Mouse (Mus musculus) limb, embryonic 13.5 days (tissue): ENCODE results near the gene Syt2. TPM values are rescaled to one million over a fixed set of nuclear protein-coding genes. Genes with fewer than 3 reads are reported as not detected.
A peak's percentile ranks its signal among the peaks of the same experiment; 100 is the strongest.

Experiments
- ATAC-seq: fragments of 200-750 bp; cut with Nextera tagmentation; 2 replicates; pipeline ENCODE4 v1.8.0; 2017; ENCODE audit warnings: low read depth, moderate number of reproducible peaks, moderate TSS enrichment; ENCODE audit not compliant: low FRiP score
- H3K27ac ChIP-seq: fragments of 300-500 bp; sonication (generic); 2 replicates; pipeline ENCODE4 v1.5.1; 2015; ENCODE audit warnings: inconsistent platforms, mild to moderate bottlenecking, moderate library complexity
- H3K27me3 ChIP-seq: fragments of 300-500 bp; sonication (generic); 2 replicates; pipeline ENCODE4 v1.6.1; 2015; ENCODE audit warnings: mild to moderate bottlenecking, inconsistent platforms
- H3K36me3 ChIP-seq: fragments of 300-500 bp; sonication (generic); 2 replicates; pipeline ENCODE4 v1.6.1; 2015; ENCODE audit warnings: inconsistent platforms, mild to moderate bottlenecking, moderate library complexity
- H3K4me1 ChIP-seq: fragments of 300-500 bp; sonication (generic); 2 replicates; pipeline ENCODE4 v1.6.1; 2015; ENCODE audit warnings: inconsistent platforms
- H3K4me2 ChIP-seq: fragments of 300-500 bp; sonication (generic); replicated peaks from 2 replicates; pipeline ENCODE4 v1.6.1; 2015; ENCODE audit warnings: inconsistent platforms, mild to moderate bottlenecking, moderate library complexity
- H3K4me3 ChIP-seq: fragments of 300-500 bp; sonication (generic); 2 replicates; pipeline ENCODE4 v1.5.1; 2015; ENCODE audit warnings: moderate library complexity, mild to moderate bottlenecking, inconsistent platforms
- H3K9ac ChIP-seq: fragments of 300-500 bp; sonication (generic); 2 replicates; pipeline ENCODE4 v1.6.1; 2015; ENCODE audit warnings: mild to moderate bottlenecking, inconsistent platforms
- H3K9me3 ChIP-seq: fragments of 300-500 bp; sonication (generic); 2 replicates; pipeline ENCODE4 v1.6.1; 2016; ENCODE audit warnings: inconsistent platforms
- WGBS: fragments of 180-500 bp; shearing (Covaris S2); methylation state at CpG from one replicate; pipeline ENCODE4 v1.1.7; 2015; 5-methylcytosine and 5-hydroxymethylcytosine counted together
- polyA plus RNA-seq: library from polyadenylated mRNA; unstranded; fragments of >200 nt; fragmentation: Nextera tagmentation; extraction: Ambion mirVana; gene quantifications from 2 replicates; pipeline ENCODE4 v1.2.1, GENCODE M21; 2015

Syt2 gene
- polyA plus RNA-seq, 1 experiment from 2014 or later = 0.32 TPM

GRCm38 (mm10) chr1:134634296-134634695, 12.2 kb upstream of the Syt2 start:
- H3K9me3 ChIP-seq = no peaks in the 10 kb centered on the region
- H3K27ac ChIP-seq = no peak overlapping the region
- 75% methylated on average over 7 of the region's 7 CpGs for WGBS
- no peaks in the 10 kb centered on the region for H3K27me3 ChIP-seq
- no peak overlapping the region for H3K9ac ChIP-seq
- no peak overlapping the region for H3K4me2 ChIP-seq
- H3K36me3 ChIP-seq = peaks cover 56% of the 10 kb centered on the region
- no peak for ATAC-seq
- H3K4me3 ChIP-seq = no peak overlapping the region
- peaks cover 6% of the 10 kb centered on the region for H3K4me1 ChIP-seq

- Histone ChIP-seq H3K36me3 (peaks cover 37% of the 10 kb centered on the region), H3K27ac (no peak overlapping the region), H3K4me1 (peaks cover 6% of the 10 kb centered on the region), H3K4me3 (no peak overlapping the region), H3K9me3 (no peaks in the 10 kb centered on the region), H3K9ac (no peak overlapping the region), H3K27me3 (no peaks in the 10 kb centered on the region), H3K4me2 (no peak overlapping the region)
- 74% methylated on average over 3 of the region's 3 CpGs for WGBS
- no peak for ATAC-seq
Observed at GRCm38 (mm10) chr1:134636245-134636644, 10.2 kb upstream of the Syt2 start.

GRCm38 (mm10) chr1:134636684-134637083, 9.8 kb upstream of the Syt2 start:
- Histone ChIP-seq H3K4me2 (no peak overlapping the region), H3K4me3 (no peak overlapping the region), H3K9me3 (no peaks in the 10 kb centered on the region), H3K4me1 (peaks cover 6% of the 10 kb centered on the region), H3K27me3 (peaks cover 2% of the 10 kb centered on the region), H3K36me3 (peaks cover 33% of the 10 kb centered on the region), H3K27ac (no peak overlapping the region), H3K9ac (no peak overlapping the region)
- ATAC-seq = peak; percentile 22; the same call in 1 of the 2 replicates
- WGBS = 11% methylated on average over 3 of the region's 3 CpGs

GRCm38 (mm10) chr1:134638041-134638440, 8.4 kb upstream of the Syt2 start:
- Histone ChIP-seq H3K4me1 (peaks cover 6% of the 10 kb centered on the region), H3K36me3 (peaks cover 19% of the 10 kb centered on the region), H3K27ac (no peak overlapping the region), H3K27me3 (peaks cover 16% of the 10 kb centered on the region), H3K4me2 (no peak overlapping the region), H3K9me3 (0 out of 2 replicates have a peak, but pooled peaks cover under 1% of the 10 kb centered on the region), H3K4me3 (no peak overlapping the region), H3K9ac (no peak overlapping the region)
- WGBS = 33% methylated on average over 3 of the region's 3 CpGs
- no peak for ATAC-seq

- no peak for ATAC-seq
- Histone ChIP-seq H3K9me3 (0 out of 2 replicates have a peak, but pooled peaks cover 3% of the 10 kb centered on the region), H3K4me3 (no peak overlapping the region), H3K27me3 (peaks cover 20% of the 10 kb centered on the region), H3K4me2 (no peak overlapping the region), H3K9ac (no peak overlapping the region), H3K36me3 (peaks cover 14% of the 10 kb centered on the region), H3K4me1 (peaks cover 6% of the 10 kb centered on the region), H3K27ac (no peak overlapping the region)
- WGBS = 35% methylated on average over 7 of the region's 7 CpGs
Observed at GRCm38 (mm10) chr1:134638522-134638921, 8.0 kb upstream of the Syt2 start.

GRCm38 (mm10) chr1:134639460-134639859, 7.0 kb upstream of the Syt2 start:
- H3K4me2 ChIP-seq = no peak overlapping the region
- no peak for ATAC-seq
- 78% methylated on average over 6 of the region's 6 CpGs for WGBS
- 0 out of 2 replicates have a peak, but pooled peaks cover 3% of the 10 kb centered on the region for H3K9me3 ChIP-seq
- H3K27ac ChIP-seq = no peak overlapping the region
- H3K9ac ChIP-seq = no peak overlapping the region
- no peak overlapping the region for H3K4me3 ChIP-seq
- peaks cover 6% of the 10 kb centered on the region for H3K4me1 ChIP-seq
- H3K27me3 ChIP-seq = peaks cover 29% of the 10 kb centered on the region
- H3K36me3 ChIP-seq = peaks cover 5% of the 10 kb centered on the region

- Histone ChIP-seq H3K4me2 (no peak overlapping the region), H3K4me3 (no peak overlapping the region), H3K27me3 (peaks cover 49% of the 10 kb centered on the region), H3K4me1 (peaks cover 13% of the 10 kb centered on the region), H3K9me3 (0 out of 2 replicates have a peak, but pooled peaks cover 3% of the 10 kb centered on the region), H3K27ac (no peak overlapping the region), H3K9ac (no peak overlapping the region), H3K36me3 (no peaks in the 10 kb centered on the region)
- no peak for ATAC-seq
- 25% methylated on average over 3 of the region's 3 CpGs for WGBS
Observed at GRCm38 (mm10) chr1:134641507-134641906, 5.0 kb upstream of the Syt2 start.

GRCm38 (mm10) chr1:134643702-134644101, 2.8 kb upstream of the Syt2 start:
- Histone ChIP-seq H3K4me2 (no peak overlapping the region), H3K4me1 (peaks cover 14% of the 10 kb centered on the region), H3K9ac (no peak overlapping the region), H3K27ac (no peak overlapping the region), H3K27me3 (peaks cover 71% of the 10 kb centered on the region), H3K4me3 (no peak overlapping the region), H3K36me3 (no peaks in the 10 kb centered on the region), H3K9me3 (0 out of 2 replicates have a peak, but pooled peaks cover 3% of the 10 kb centered on the region)
- WGBS = 70% methylated on average over 6 of the region's 6 CpGs
- ATAC-seq = no peak

GRCm38 (mm10) chr1:134645408-134646200, 873 bp upstream of the Syt2 start:
- Histone ChIP-seq H3K27ac (no peak overlapping the region), H3K4me3 (peak overlapping the region; percentile 55), H3K27me3 (peaks cover 87% of the 10 kb centered on the region), H3K36me3 (no peaks in the 10 kb centered on the region), H3K9me3 (0 out of 2 replicates have a peak, but pooled peaks cover 3% of the 10 kb centered on the region), H3K4me1 (peaks cover 14% of the 10 kb centered on the region), H3K9ac (no peak overlapping the region), H3K4me2 (peak overlapping the region; percentile 91)
- no peak for ATAC-seq
- 15% methylated on average over 16 of the region's 16 CpGs for WGBS

- peaks cover 90% of the 10 kb centered on the region for H3K27me3 ChIP-seq
- no peak for ATAC-seq
- 1% methylated on average over 27 of the region's 28 CpGs for WGBS
Observed at GRCm38 (mm10) chr1:134646963-134647282, 446 bp downstream of the Syt2 start.

GRCm38 (mm10) chr1:134647591-134647990, 1.1 kb downstream of the Syt2 start:
- 38% methylated on average over 7 of the region's 7 CpGs for WGBS
- Histone ChIP-seq H3K9me3 (0 out of 2 replicates have a peak, but pooled peaks cover 3% of the 10 kb centered on the region), H3K27ac (no peak overlapping the region), H3K4me3 (peak overlapping the region; percentile 55), H3K36me3 (no peaks in the 10 kb centered on the region), H3K4me1 (peaks cover 30% of the 10 kb centered on the region), H3K27me3 (peaks cover 83% of the 10 kb centered on the region), H3K4me2 (peak overlapping the region; percentile 91), H3K9ac (no peak overlapping the region)
- no peak for ATAC-seq

More at GRCm38 (mm10) chr1:134646963-134647282, 446 bp downstream of the Syt2 start:
- Histone ChIP-seq H3K9ac (peak overlapping the region; percentile 67), H3K4me3 (peak overlapping the region; percentile 55), H3K27ac (no peak overlapping the region), H3K9me3 (0 out of 2 replicates have a peak, but pooled peaks cover 3% of the 10 kb centered on the region), H3K36me3 (no peaks in the 10 kb centered on the region), H3K4me1 (peaks cover 25% of the 10 kb centered on the region), H3K4me2 (peak overlapping the region; percentile 91)

GRCm38 (mm10) chr1:134650816-134651215, 4.3 kb downstream of the Syt2 start:
- Histone ChIP-seq H3K36me3 (no peaks in the 10 kb centered on the region), H3K4me2 (no peak overlapping the region), H3K4me3 (no peak overlapping the region), H3K4me1 (peaks cover 38% of the 10 kb centered on the region), H3K27me3 (peaks cover 66% of the 10 kb centered on the region), H3K9me3 (no peaks in the 10 kb centered on the region), H3K9ac (no peak overlapping the region), H3K27ac (no peak overlapping the region)
- no peak for ATAC-seq
- WGBS = 76% methylated on average over 5 of the region's 5 CpGs
